Mouse (Mus musculus): Measurements from ENCODE around the gene Mageb3.
"Not testable (repeated sequence)": the region's sequence is repeated elsewhere in the genome, so short reads cannot be mapped to it uniquely, and the experiment has no call there.

The Mageb3 gene

GRCm38 (mm10) chr2:121955765-121956223 lies at the start of gene Mageb3, which contains the start of gene Ctdspl2:
TSS of gene Mageb3 (minus strand) at chr2:121956092.
TSS of gene Ctdspl2 (plus strand) at chr2:121956001.
- peak; percentile 93 for DNase-seq

DNA sequence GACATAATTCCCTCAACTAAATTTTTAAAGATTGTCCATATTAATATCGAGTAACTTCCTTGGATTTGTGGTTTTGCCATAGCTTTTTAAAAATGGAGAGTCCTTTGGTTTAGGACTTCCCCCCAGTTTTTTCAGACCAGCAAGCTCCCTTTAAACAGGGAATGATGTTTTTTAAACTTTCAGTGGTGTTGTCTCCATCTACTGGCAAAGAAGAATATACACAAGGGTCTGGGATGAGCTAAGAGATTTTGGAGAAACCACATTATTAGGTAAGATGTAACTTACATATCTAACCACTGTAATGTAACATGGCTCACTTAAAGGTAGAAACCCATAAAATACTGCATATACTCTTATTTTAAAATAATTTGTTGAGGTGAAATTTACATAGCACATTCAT lies 39.8 kb upstream of the Mageb3 start:
- DNase-seq, result no peak

GRCm38 (mm10) chr2:121957216-121957792 lies 1.4 kb upstream of the Mageb3 start:
- no peak for DNase-seq

- peak; percentile 87 to 90 for DNase-seq
Measured at GRCm38 (mm10) chr2:121956224-121957018, 529 bp upstream of the Mageb3 start.

DNA sequence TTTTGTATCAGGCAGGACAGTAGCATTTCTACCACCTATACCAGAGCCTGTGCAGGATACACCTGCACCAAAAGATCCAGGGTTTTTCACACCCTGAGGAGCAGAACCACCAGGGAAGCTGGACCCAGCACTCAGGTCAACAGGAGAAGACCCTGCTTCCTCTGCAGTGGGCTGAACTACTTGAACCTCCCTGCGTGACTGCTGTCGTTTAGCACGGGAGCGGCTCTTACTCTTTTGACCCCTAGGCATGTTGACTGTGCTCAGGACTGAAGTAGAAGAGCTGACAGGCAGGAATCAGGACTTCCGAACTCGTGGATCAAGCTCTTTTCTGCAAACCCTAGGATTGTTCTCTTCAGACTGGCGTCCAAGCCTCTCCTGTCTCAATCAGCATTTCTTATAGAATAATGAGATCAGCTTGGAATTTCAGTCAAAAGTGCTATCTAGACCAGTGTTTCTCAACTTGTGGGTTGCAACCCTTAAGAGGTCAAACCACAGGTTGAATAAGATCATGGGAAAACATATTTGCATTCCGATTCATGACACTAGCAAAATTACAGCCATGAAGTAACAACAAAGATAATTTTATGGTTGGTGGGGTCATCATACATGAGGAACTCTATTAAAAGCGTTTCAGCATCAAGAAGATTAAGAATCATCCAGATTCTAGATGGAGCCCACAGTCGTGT lies 778 bp downstream of the Mageb3 start:
- peak; percentile 2 to 6 for DNase-seq

DNA sequence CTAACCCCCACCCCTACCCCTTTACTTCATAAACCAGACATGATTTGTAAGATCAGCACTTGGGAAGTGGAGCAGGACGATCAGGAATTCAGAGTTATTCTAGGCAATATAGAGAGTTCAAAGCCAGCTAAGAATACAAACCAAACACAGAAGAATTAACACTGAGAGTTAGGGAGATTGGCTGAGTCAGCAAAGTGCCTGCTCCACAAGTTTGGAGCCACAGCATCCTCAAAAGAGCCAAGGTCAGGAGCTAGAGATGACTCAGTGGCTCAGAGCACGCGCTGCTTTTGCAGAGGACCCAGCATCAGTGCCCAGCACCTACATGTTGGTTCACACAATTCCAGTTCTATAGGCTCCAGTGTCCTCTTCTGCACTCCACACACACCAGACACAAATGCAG lies 12.5 kb downstream of the Mageb3 start:
- no peak for DNase-seq

- not testable (repeated sequence) for DNase-seq
Measured at GRCm38 (mm10) chr2:121937624-121938023, 18.3 kb downstream of the Mageb3 start.

DNA sequence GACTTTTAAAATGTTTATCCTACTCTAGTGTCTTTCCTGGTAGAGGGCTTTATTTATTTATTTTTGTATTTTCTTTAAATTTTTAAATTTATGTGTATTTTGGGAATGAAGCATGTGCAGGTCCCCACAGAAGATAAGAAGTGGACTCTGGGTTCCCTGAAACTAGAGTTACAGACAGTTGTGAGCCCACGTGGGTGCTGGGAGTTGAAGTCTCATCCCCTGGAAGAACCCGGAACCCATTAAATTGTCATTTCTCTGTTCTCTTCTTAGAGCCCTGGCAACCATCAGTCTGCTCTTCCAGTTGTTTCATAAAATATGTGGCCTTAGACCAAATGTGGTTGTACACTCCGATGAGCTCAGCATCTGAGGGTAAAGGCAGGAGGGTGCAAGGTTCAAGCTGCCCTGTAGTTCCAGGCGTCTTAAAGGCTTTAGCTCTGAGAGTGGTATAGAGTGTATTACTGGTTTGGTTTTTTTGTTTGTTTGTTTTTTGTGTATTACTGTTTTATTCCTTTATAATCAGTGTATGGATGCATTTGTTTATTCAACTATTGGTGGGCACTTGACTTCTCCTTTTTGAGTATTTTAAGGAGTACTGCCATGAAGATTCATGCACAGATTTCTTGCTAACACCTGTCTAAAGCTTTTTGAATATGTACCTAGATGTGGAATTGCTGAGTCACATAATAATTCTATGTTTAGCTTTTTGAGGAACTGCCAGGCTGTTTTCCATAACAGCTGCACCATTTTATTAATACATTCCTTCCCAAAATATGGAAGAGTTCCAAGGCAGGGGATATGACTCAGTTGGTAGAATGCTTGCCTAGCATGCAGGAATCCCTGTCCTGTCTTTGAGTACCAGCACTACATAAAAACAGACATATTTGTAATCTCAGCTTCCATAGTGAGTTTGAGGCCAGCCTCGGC lies 39.6 kb downstream of the Mageb3 start:
- DNase-seq, result no peak

DNA sequence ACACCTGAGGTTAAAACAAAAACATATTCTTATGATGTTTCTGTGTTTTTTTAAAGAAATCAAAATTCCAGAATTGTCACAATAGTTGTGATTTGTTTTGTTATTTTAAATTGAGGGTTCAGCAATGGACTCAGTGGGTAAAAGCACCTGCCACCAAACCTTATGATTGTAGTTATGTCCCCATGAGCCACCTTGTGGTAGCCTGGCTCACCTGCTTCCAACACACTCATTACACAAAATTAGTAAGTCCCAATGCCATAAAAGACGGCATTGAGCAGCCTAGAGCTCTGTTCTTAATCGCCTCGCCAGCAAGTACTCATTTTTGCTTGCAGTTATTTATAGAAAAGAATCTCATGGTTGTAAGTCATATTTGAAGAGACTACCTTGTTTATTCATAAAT lies 45.9 kb downstream of the Mageb3 start:
- DNase-seq, result no peak

All from thymus, adult 18-20 months (tissue).